In genomic region chr7:45437521-45438276, GRCm38 (mm10) we compare ENCODE assay signal across 8 mouse cellular contexts. TPM values are rescaled to one million over a fixed set of nuclear protein-coding genes. Genes with fewer than 3 reads are reported as not detected.
A peak's percentile ranks its signal among the peaks of the same experiment; 100 is the strongest.
DNase-seq lines count a peak whose midpoint lies in the region; ATAC-seq lines count a peak whose summit lies in the region.

TSS of gene Ruvbl2 (minus strand) at chr7:45438096.

- ATAC-seq in liver, embryonic 13.5 days (ENCODE audit: low read depth), result no peak
- ATAC-seq in neural tube, embryonic 12.5 days (ENCODE audit: low FRiP score, low read depth), result no peak

- H3K4me1 ChIP-seq in embryonic facial prominence, embryonic 10.5 days, result peaks cover 45% of the 10 kb centered on the region
- H3K4me1 ChIP-seq in heart, embryonic 10.5 days, result peaks cover 41% of the 10 kb centered on the region
- peaks cover 38% of the 10 kb centered on the region for H3K4me1 ChIP-seq in liver, embryonic 13.5 days (replicated peaks)
- peaks cover 42% of the 10 kb centered on the region for H3K4me1 ChIP-seq in neural tube, embryonic 12.5 days

- no peaks in the 10 kb centered on the region for H3K27me3 ChIP-seq in embryonic facial prominence, embryonic 10.5 days (replicated peaks; ENCODE audit: low read depth, poor library complexity, severe bottlenecking)
- H3K27me3 ChIP-seq in heart, embryonic 10.5 days (ENCODE audit: insufficient read depth, poor library complexity, severe bottlenecking), result no peaks in the 10 kb centered on the region
- no peaks in the 10 kb centered on the region for H3K27me3 ChIP-seq in liver, embryonic 13.5 days
- H3K27me3 ChIP-seq in neural tube, embryonic 12.5 days (replicated peaks), result no peaks in the 10 kb centered on the region

- 19% methylated on average over 19 of the region's 19 CpGs for WGBS in embryonic facial prominence, embryonic 10.5 days
- 16% methylated on average over 19 of the region's 19 CpGs for WGBS in heart, embryonic 10.5 days
- WGBS in liver, embryonic 13.5 days (ENCODE audit: insufficient replicate concordance), result 43% methylated on average over 19 of the region's 19 CpGs
- 17% methylated on average over 19 of the region's 19 CpGs for WGBS in neural tube, embryonic 12.5 days

- peak within 1 kb of the TSS; percentile 42 for H3K4me3 ChIP-seq in embryonic facial prominence, embryonic 10.5 days
- peak within 1 kb of the TSS; percentile 31 for H3K4me3 ChIP-seq in heart, embryonic 10.5 days
- no peak within 1 kb of the TSS for H3K4me3 ChIP-seq in liver, embryonic 13.5 days (replicated peaks)
- no peak within 1 kb of the TSS for H3K4me3 ChIP-seq in neural tube, embryonic 12.5 days

- peaks cover 33% of the 10 kb centered on the region for H3K36me3 ChIP-seq in embryonic facial prominence, embryonic 10.5 days (replicated peaks)
- H3K36me3 ChIP-seq in heart, embryonic 10.5 days, result peaks cover 32% of the 10 kb centered on the region
- H3K36me3 ChIP-seq in liver, embryonic 13.5 days, result 0 out of 2 replicates have a peak, but pooled peaks cover 3% of the 10 kb centered on the region
- peaks cover 23% of the 10 kb centered on the region for H3K36me3 ChIP-seq in neural tube, embryonic 12.5 days

- DNase-seq in ovary, postnatal 36 days (ENCODE audit: low spot score), result peak; percentile 24
- no peak for DNase-seq in ovary, postnatal 10 days (ENCODE audit: low spot score)
- peak; percentile 65 for DNase-seq in embryonic facial prominence, embryonic 10.5 days (ENCODE audit: low spot score)
- DNase-seq in heart, embryonic 10.5 days (ENCODE audit: low spot score), result no peak
- peak; percentile 51 for DNase-seq in kidney, adult 9 months
- no peak for DNase-seq in liver, embryonic 13.5 days
- no peak for DNase-seq in testis, postnatal 14 days (ENCODE audit: low spot score)

- no peaks in the 10 kb centered on the region for H3K9me3 ChIP-seq in embryonic facial prominence, embryonic 10.5 days
- H3K9me3 ChIP-seq in heart, embryonic 10.5 days, result no peaks in the 10 kb centered on the region
- no peaks in the 10 kb centered on the region for H3K9me3 ChIP-seq in liver, embryonic 13.5 days (replicated peaks)
- H3K9me3 ChIP-seq in neural tube, embryonic 12.5 days, result no peaks in the 10 kb centered on the region

- peak within 1 kb of the TSS; percentile 62 for H3K27ac ChIP-seq in embryonic facial prominence, embryonic 10.5 days (replicated peaks)
- H3K27ac ChIP-seq in heart, embryonic 10.5 days, result no peak within 1 kb of the TSS
- no peak within 1 kb of the TSS for H3K27ac ChIP-seq in liver, embryonic 13.5 days
- no peak within 1 kb of the TSS for H3K27ac ChIP-seq in neural tube, embryonic 12.5 days

- H3K9ac ChIP-seq in liver, embryonic 13.5 days, result no peak within 1 kb of the TSS
- no peak within 1 kb of the TSS for H3K9ac ChIP-seq in neural tube, embryonic 12.5 days

- H3K4me2 ChIP-seq in liver, embryonic 13.5 days, result 0 out of 2 replicates have a peak within 1 kb of the TSS, but pooled peaks have one; percentile 6
- peak within 1 kb of the TSS; percentile 14 for H3K4me2 ChIP-seq in neural tube, embryonic 12.5 days (replicated peaks)

RNA-seq across cellular contexts. Expression of gene Ruvbl2, which starts in this region (rescaled TPM):
- 227 TPM in 2 replicates for polyA plus RNA-seq in embryonic facial prominence, embryonic 10.5 days (2016; fragmentation: Nextera tagmentation; extraction: Ambion mirVana)
- 121 and 175 TPM in 2 replicates for polyA plus RNA-seq in heart, embryonic 10.5 days (2016; fragmentation: Nextera tagmentation; extraction: Ambion mirVana)
- 111 and 119 TPM in 2 replicates for polyA plus RNA-seq in liver, embryonic 13.5 days (2015; fragmentation: Nextera tagmentation; extraction: Ambion mirVana)
- 126 and 127 TPM in 2 replicates for polyA plus RNA-seq in neural tube, embryonic 12.5 days (2016; fragmentation: Nextera tagmentation; extraction: Ambion mirVana)

Comparison
In these comparisons a context has a peak if more than half of its experiments do, and no peak if none do; other contexts are left out.
1. DNase-seq: peak in ovary, postnatal 36 days (single experiment), embryonic facial prominence, embryonic 10.5 days (single experiment) and kidney, adult 9 months (single experiment); none in ovary, postnatal 10 days (single experiment), heart, embryonic 10.5 days (single experiment), liver, embryonic 13.5 days (single experiment) and testis, postnatal 14 days (single experiment).
2. H3K4me3 ChIP-seq: peak in embryonic facial prominence, embryonic 10.5 days (single experiment) and heart, embryonic 10.5 days (single experiment); none in liver, embryonic 13.5 days (single experiment) and neural tube, embryonic 12.5 days (single experiment).